Mouse (Mus musculus) erythroblast, embryonic 14.5 days (primary cell): ENCODE measurements around the gene Ap3b1.

Source experiments
- GATA1 ChIP-seq: IDR thresholded peaks from 2 replicates; pipeline ENCODE4 v1.6.1; 2012; ENCODE audit warnings: low read length, inconsistent platforms, mixed read lengths
- TAL1 ChIP-seq: IDR thresholded peaks from 3 replicates; pipeline ENCODE4 v1.6.1; 2012; ENCODE audit warnings: low read length, inconsistent platforms, mixed read lengths

DNA sequence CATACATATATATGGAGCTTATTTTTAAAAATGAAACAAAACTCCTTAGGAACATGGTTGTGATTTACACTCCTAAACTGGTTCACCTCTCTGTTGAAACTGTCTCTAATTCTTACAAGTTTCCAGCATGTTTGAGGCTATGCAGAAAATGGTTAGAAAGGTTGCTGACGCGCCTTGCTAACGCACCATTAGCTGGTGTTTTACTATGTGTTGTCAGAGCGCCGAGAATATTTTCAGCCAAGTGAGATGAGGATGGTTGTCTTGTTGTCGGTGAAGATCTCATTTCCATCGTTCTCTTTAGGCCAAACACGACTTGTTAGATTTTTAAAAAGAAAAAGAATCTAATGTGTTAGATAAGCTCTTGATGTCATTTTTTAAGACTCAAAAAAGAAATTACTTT, 205.1 kb downstream of the Ap3b1 start:
- TF ChIP-seq TAL1 (no peak), GATA1 (no peak)
